Mouse (Mus musculus): ENCODE data around the gene 3110009E18Rik. TPM values are rescaled to one million over a fixed set of nuclear protein-coding genes. Genes with fewer than 3 reads are reported as not detected.

Gene 3110009E18Rik
- polyA plus RNA-seq, 1 experiment from 2014 or later, result 15.3 TPM

- no peak overlapping the region for H3K9ac ChIP-seq
- no peak overlapping the region for H3K27ac ChIP-seq (replicated peaks)
Observed at GRCm38 (mm10) chr1:120111766-120112165, 9.2 kb upstream of the 3110009E18Rik start.

GRCm38 (mm10) chr1:120112251-120113187 lies 8.5 kb upstream of the 3110009E18Rik start:
- Histone ChIP-seq H3K4me2 (no peak overlapping the region), H3K4me3 (no peak overlapping the region), H3K27me3 (no peaks in the 10 kb centered on the region), H3K9ac (no peak overlapping the region), H3K36me3 (peaks cover 12% of the 10 kb centered on the region), H3K27ac (replicated peaks) (no peak overlapping the region), H3K9me3 (no peaks in the 10 kb centered on the region), H3K4me1 (replicated peaks) (0 out of 2 replicates have a peak, but pooled peaks cover 9% of the 10 kb centered on the region)
- WGBS, result 94% methylated on average over 12 of the region's 12 CpGs
- ATAC-seq (ENCODE audit: low FRiP score, low read depth), result no peak

More at GRCm38 (mm10) chr1:120111766-120112165, 9.2 kb upstream of the 3110009E18Rik start:
- 0 out of 2 replicates have a peak, but pooled peaks cover 4% of the 10 kb centered on the region for H3K4me1 ChIP-seq (replicated peaks)
- no peaks in the 10 kb centered on the region for H3K27me3 ChIP-seq
- peaks cover 12% of the 10 kb centered on the region for H3K36me3 ChIP-seq
- 84% methylated on average over 8 of the region's 8 CpGs for WGBS
- no peak for ATAC-seq (ENCODE audit: low FRiP score, low read depth)
- no peak overlapping the region for H3K4me2 ChIP-seq
- H3K4me3 ChIP-seq, result no peak overlapping the region
- H3K9me3 ChIP-seq, result no peaks in the 10 kb centered on the region

- no peaks in the 10 kb centered on the region for H3K9me3 ChIP-seq
- H3K36me3 ChIP-seq, result peaks cover 12% of the 10 kb centered on the region
- peak overlapping the region; percentile 89 for H3K27ac ChIP-seq (replicated peaks)
- no peak overlapping the region for H3K9ac ChIP-seq
- H3K4me2 ChIP-seq, result peak overlapping the region; percentile 29
- 68% methylated on average over 9 of the region's 9 CpGs for WGBS
- H3K4me1 ChIP-seq (replicated peaks), result peaks cover 34% of the 10 kb centered on the region
- H3K27me3 ChIP-seq, result no peaks in the 10 kb centered on the region
- ATAC-seq (ENCODE audit: low FRiP score, low read depth), result peak; percentile 90
- H3K4me3 ChIP-seq, result no peak overlapping the region
Observed at GRCm38 (mm10) chr1:120115671-120116081, 5.3 kb upstream of the 3110009E18Rik start.

- H3K4me1 ChIP-seq (replicated peaks), result peaks cover 34% of the 10 kb centered on the region
- no peaks in the 10 kb centered on the region for H3K9me3 ChIP-seq
- no peak overlapping the region for H3K9ac ChIP-seq
- no peaks in the 10 kb centered on the region for H3K27me3 ChIP-seq
- WGBS, result 66% methylated on average over 11 of the region's 11 CpGs
- no peak overlapping the region for H3K4me3 ChIP-seq
- peak overlapping the region; percentile 89 for H3K27ac ChIP-seq (replicated peaks)
- H3K4me2 ChIP-seq, result peak overlapping the region; percentile 29
- ATAC-seq (ENCODE audit: low FRiP score, low read depth), result peak; percentile 6; the same call in 1 of the 2 replicates
- H3K36me3 ChIP-seq, result peaks cover 12% of the 10 kb centered on the region
Observed at GRCm38 (mm10) chr1:120116106-120116505, 4.9 kb upstream of the 3110009E18Rik start.

- no peak for ATAC-seq (ENCODE audit: low FRiP score, low read depth)
- H3K27me3 ChIP-seq, result no peaks in the 10 kb centered on the region
- peak overlapping the region; percentile 65; the same call in 1 of the 2 replicates for H3K9ac ChIP-seq
- no peaks in the 10 kb centered on the region for H3K9me3 ChIP-seq
- H3K4me3 ChIP-seq, result peak overlapping the region; percentile 59
- H3K36me3 ChIP-seq, result peaks cover 10% of the 10 kb centered on the region
- H3K4me2 ChIP-seq, result peak overlapping the region; percentile 82
- H3K4me1 ChIP-seq (replicated peaks), result peaks cover 46% of the 10 kb centered on the region
- WGBS, result 81% methylated on average over 2 of the region's 2 CpGs
- peak overlapping the region; percentile 89 for H3K27ac ChIP-seq (replicated peaks)
Observed at GRCm38 (mm10) chr1:120118854-120119253, 2.1 kb upstream of the 3110009E18Rik start.

- peaks cover 6% of the 10 kb centered on the region for H3K36me3 ChIP-seq
- peak overlapping the region; percentile 89; the same call in 1 of the 2 replicates for H3K27ac ChIP-seq (replicated peaks)
- no peaks in the 10 kb centered on the region for H3K9me3 ChIP-seq
- peaks cover 46% of the 10 kb centered on the region for H3K4me1 ChIP-seq (replicated peaks)
- H3K4me3 ChIP-seq, result peak overlapping the region; percentile 59
- ATAC-seq (ENCODE audit: low FRiP score, low read depth), result no peak
- H3K4me2 ChIP-seq, result peak overlapping the region; percentile 82
- H3K9ac ChIP-seq, result peak overlapping the region; percentile 65
- no peaks in the 10 kb centered on the region for H3K27me3 ChIP-seq
- 68% methylated on average over 4 of the region's 4 CpGs for WGBS
Observed at GRCm38 (mm10) chr1:120119389-120119788, 1.6 kb upstream of the 3110009E18Rik start.

GRCm38 (mm10) chr1:120120141-120120968 lies 632 bp upstream of the 3110009E18Rik start:
- H3K9ac ChIP-seq, result peak overlapping the region; percentile 65
- H3K27ac ChIP-seq (replicated peaks), result peak overlapping the region; percentile 89
- H3K36me3 ChIP-seq, result no peaks in the 10 kb centered on the region; the same call in 1 of the 2 replicates
- H3K27me3 ChIP-seq, result no peaks in the 10 kb centered on the region
- peak overlapping the region; percentile 82 for H3K4me2 ChIP-seq
- WGBS, result 4% methylated on average over 24 of the region's 24 CpGs
- peak; percentile 31 for ATAC-seq (ENCODE audit: low FRiP score, low read depth)
- H3K4me3 ChIP-seq, result peak overlapping the region; percentile 59
- H3K4me1 ChIP-seq (replicated peaks), result peaks cover 42% of the 10 kb centered on the region
- H3K9me3 ChIP-seq, result no peaks in the 10 kb centered on the region

GRCm38 (mm10) chr1:120121930-120122530 lies 1.0 kb downstream of the 3110009E18Rik start:
- peak overlapping the region; percentile 82 for H3K4me2 ChIP-seq
- H3K36me3 ChIP-seq, result no peaks in the 10 kb centered on the region
- H3K4me1 ChIP-seq (replicated peaks), result peaks cover 41% of the 10 kb centered on the region
- H3K27ac ChIP-seq (replicated peaks), result peak overlapping the region; percentile 89
- H3K9ac ChIP-seq, result peak overlapping the region; percentile 42; the same call in 1 of the 2 replicates
- H3K9me3 ChIP-seq, result no peaks in the 10 kb centered on the region
- H3K4me3 ChIP-seq, result peak overlapping the region; percentile 59
- WGBS, result 88% methylated on average over 9 of the region's 9 CpGs
- ATAC-seq (ENCODE audit: low FRiP score, low read depth), result no peak
- H3K27me3 ChIP-seq, result no peaks in the 10 kb centered on the region

GRCm38 (mm10) chr1:120122634-120123383 lies 1.8 kb downstream of the 3110009E18Rik start:
- H3K36me3 ChIP-seq, result no peaks in the 10 kb centered on the region
- no peaks in the 10 kb centered on the region for H3K9me3 ChIP-seq
- H3K27me3 ChIP-seq, result no peaks in the 10 kb centered on the region
- ATAC-seq (ENCODE audit: low FRiP score, low read depth), result no peak
- H3K9ac ChIP-seq, result no peak overlapping the region
- no peak overlapping the region for H3K27ac ChIP-seq (replicated peaks)
- H3K4me1 ChIP-seq (replicated peaks), result peaks cover 36% of the 10 kb centered on the region
- no peak overlapping the region for H3K4me3 ChIP-seq
- 93% methylated on average over 8 of the region's 8 CpGs for WGBS
- no peak overlapping the region for H3K4me2 ChIP-seq

- ATAC-seq (ENCODE audit: low FRiP score, low read depth), result no peak
- Histone ChIP-seq H3K9ac (no peak overlapping the region), H3K4me3 (no peak overlapping the region), H3K9me3 (no peaks in the 10 kb centered on the region), H3K27me3 (no peaks in the 10 kb centered on the region), H3K36me3 (no peaks in the 10 kb centered on the region), H3K4me2 (no peak overlapping the region), H3K4me1 (replicated peaks) (peaks cover 19% of the 10 kb centered on the region), H3K27ac (replicated peaks) (no peak overlapping the region)
- 78% methylated on average over 4 of the region's 4 CpGs for WGBS
Observed at GRCm38 (mm10) chr1:120124839-120125238, 3.9 kb downstream of the 3110009E18Rik start.

- H3K4me3 ChIP-seq, result no peak overlapping the region
- no peaks in the 10 kb centered on the region for H3K27me3 ChIP-seq
- peaks cover 12% of the 10 kb centered on the region for H3K4me1 ChIP-seq (replicated peaks)
- no peak overlapping the region for H3K27ac ChIP-seq (replicated peaks)
- no peaks in the 10 kb centered on the region for H3K36me3 ChIP-seq
- H3K9me3 ChIP-seq, result no peaks in the 10 kb centered on the region
- no peak for ATAC-seq (ENCODE audit: low FRiP score, low read depth)
- no peak overlapping the region for H3K9ac ChIP-seq
- H3K4me2 ChIP-seq, result no peak overlapping the region
- 69% methylated on average over 6 of the region's 6 CpGs for WGBS
Observed at GRCm38 (mm10) chr1:120125471-120125870, 4.5 kb downstream of the 3110009E18Rik start.

Data from hindbrain, embryonic 15.5 days (tissue).